ENCODE assay signal across 26 mouse cellular contexts in the genomic region with DNA sequence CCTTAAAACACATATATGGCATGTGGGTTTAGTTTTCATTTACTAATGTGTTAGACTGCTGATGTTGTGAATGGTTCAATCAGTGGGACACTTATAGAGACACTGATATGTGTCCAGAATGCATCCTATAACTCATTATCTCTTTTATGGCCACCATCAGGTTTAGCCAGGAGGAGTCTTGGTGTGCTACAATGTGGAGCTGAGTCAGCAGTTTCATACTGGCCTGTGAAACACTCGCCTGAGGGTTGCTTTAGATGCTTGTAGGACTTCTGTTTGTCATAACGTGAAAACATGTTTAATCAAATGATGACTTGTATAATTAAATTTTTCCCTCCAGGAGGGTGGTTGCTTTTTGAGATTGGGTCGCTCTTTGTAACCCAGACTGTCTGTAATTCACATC.
"Had no signal": no experiment of that assay in that cellular context is flagged by ENCODE, and none has a peak within 500 bp of the region (broad histone marks: within the 10 kb centered on the region; RNA-seq: fewer than 3 reads in every experiment).

No protein-coding gene starts in this region.

- H3K4me2 ChIP-seq: heart, embryonic 12.5 days; hindbrain, embryonic 12.5 days; hindbrain, embryonic 14.5 days; intestine, embryonic 15.5 days; limb, embryonic 12.5 days; liver, embryonic 13.5 days had no signal

- H3K27ac ChIP-seq: gastrocnemius, adult 2 months; heart, embryonic 10.5 days; hindbrain, embryonic 10.5 days; hindbrain, embryonic 12.5 days; hindbrain, embryonic 14.5 days; intestine, embryonic 15.5 days; left cerebral cortex, adult 2 months; limb, embryonic 10.5 days; limb, embryonic 12.5 days; liver, embryonic 13.5 days had no signal

- H3K4me3 ChIP-seq: gastrocnemius, adult 2 months; heart, embryonic 10.5 days; heart, embryonic 12.5 days; hindbrain, embryonic 10.5 days; hindbrain, embryonic 12.5 days; intestine, embryonic 15.5 days; left cerebral cortex, adult 2 months; limb, embryonic 10.5 days; limb, embryonic 12.5 days; liver, embryonic 13.5 days had no signal

- H3K36me3 ChIP-seq: hindbrain, embryonic 12.5 days; intestine, embryonic 15.5 days had no signal

- DNase-seq: gastrocnemius, adult 2 months; gastrocnemius, postnatal 10 days; gastrocnemius, postnatal 25 days; heart, adult 18-20 months; heart, postnatal 10 days; heart, postnatal 4 days; kidney, adult 18-20 months; kidney, adult 8-10 months; kidney, postnatal 14 days; kidney, postnatal 36 days; layer of hippocampus, adult 9-11 months; layer of hippocampus, postnatal 36 days; liver; liver, embryonic 13.5 days had no signal

- ATAC-seq: hindbrain, embryonic 16.5 days; inflammation-experienced regulatory T-cells, adult 6 months; intestine, embryonic 15.5 days; intestine, postnatal 0 days had no signal

- H3K4me1 ChIP-seq: heart, embryonic 10.5 days; heart, embryonic 12.5 days; hindbrain, embryonic 10.5 days; hindbrain, embryonic 12.5 days; intestine, embryonic 15.5 days; limb, embryonic 10.5 days; limb, embryonic 12.5 days; liver, embryonic 13.5 days had no signal

- H3K27me3 ChIP-seq: heart, embryonic 12.5 days; hindbrain, embryonic 12.5 days; intestine, embryonic 15.5 days; limb, embryonic 12.5 days; liver, embryonic 13.5 days had no signal

- H3K9ac ChIP-seq: heart, embryonic 12.5 days; hindbrain, embryonic 12.5 days; hindbrain, embryonic 14.5 days; intestine, embryonic 15.5 days; limb, embryonic 12.5 days; liver, embryonic 13.5 days had no signal

- H3K9me3 ChIP-seq: heart, embryonic 10.5 days; heart, embryonic 12.5 days; hindbrain, embryonic 10.5 days; hindbrain, embryonic 12.5 days; intestine, embryonic 15.5 days; limb, embryonic 10.5 days; limb, embryonic 12.5 days; liver, embryonic 13.5 days had no signal
